Mouse (Mus musculus): Measurements from ENCODE around the gene Edrf1.

The Edrf1 gene

DNA sequence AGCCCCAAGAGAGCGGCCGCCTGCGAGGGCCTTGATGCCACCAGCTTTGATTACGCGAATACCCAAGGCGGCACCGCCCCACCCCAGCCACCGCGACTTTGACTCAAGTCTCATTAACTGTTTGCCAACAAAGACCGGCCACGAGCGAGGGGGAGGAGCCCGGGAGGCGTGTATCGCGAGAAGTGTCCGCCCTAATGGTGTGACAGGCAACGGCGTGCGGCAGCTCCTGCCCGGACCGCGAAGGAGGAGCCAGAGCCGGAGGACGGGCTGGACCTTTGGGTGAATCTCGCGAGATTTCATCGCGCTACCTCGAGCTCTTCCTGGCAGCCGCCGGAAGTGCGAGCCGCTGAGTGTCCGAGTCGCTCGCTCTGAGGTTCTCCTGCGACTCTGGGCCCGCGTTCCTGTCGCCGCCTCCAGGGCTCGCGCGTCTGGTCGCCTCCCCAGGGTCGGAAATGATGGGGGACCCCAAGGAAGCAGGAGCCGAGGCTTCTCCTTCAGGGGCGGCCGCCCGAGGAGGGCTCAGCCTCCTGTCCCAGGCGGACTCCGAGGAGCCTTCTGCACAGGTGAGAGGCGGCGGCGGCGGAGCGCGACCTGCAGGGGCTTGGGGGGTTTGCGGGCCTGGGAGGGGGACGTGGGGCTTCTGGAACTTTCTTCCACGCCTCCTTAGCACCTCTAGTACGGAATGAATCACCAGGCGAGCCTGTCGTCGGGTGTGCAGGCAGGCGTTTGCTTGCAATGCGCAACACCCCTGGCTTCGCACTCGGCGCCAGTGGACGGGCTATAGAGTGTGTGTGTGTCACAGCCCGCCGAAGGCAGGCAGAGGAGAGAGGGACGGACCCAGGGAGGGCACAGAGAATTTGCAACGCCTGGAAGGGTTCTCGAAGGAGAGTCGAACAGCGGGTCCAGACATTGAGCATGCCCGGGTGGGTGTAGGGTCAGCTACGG, at the start of gene Edrf1:
Gene Edrf1, plus strand, starts transcription at position 183 of the 945 bp plus-strand sequence.
- DNase-seq: peak; percentile 100

DNA sequence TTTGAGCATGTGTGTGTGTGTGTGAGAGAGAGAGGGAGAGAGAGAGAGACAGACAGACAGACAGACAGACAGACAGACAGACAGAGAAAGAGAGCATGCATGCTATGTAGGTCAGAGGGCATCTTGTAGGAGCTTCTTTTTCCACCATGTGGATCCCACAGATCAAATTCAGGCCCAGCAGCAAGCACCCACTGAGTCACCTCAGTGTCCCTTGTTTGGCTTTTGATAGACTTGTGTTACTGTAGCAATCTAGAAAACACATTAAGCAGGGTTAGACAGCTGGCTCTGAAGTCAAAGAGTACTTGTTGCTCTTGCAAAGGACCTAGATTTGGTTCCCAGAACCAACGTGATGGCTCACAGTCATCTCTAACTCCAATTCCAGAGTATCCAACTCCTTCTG, 45.6 kb upstream of the Edrf1 start:
- no peak for DNase-seq

DNA sequence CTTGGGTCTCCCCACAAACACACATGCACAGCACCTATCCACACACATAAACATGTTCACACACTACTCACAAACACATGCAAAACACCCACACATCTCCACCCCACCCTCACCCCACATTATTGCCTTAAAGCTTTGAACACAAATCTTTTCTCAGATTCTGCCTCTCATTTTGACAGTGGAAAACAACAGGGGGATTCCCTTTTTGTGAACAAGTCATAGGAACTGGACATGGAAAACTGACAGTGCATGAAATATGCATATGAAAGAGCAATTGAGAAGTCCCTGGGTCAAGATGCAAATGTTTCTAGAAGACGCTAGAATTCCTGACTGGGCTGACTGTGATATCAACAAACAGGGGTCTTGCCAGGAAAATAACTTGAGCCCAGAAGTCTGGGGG, 36.8 kb upstream of the Edrf1 start:
- DNase-seq: no peak

DNA sequence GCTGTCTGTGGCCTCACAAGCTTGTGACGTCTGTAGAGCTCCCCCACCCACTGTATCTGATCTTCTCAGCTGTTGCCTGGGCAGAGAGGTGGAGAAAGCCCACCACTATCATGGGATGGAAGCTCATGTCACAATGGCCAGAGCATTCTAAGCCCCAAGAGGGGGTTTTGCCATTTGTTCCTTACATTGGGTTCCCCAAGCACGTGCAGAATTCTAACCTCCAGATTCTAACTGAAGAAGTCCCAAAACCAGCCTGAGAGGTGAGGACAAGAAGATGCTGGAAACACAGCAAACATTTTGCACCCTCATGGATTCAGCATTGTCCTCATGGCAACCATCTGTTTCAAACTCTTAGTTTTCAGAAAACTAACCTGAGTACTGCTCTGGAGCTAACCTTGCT, 35.3 kb upstream of the Edrf1 start, which contains the start of gene Tex36:
Gene Tex36, minus strand, starts transcription at position 101 of the 400 bp plus-strand sequence.
- DNase-seq: no peak

DNA sequence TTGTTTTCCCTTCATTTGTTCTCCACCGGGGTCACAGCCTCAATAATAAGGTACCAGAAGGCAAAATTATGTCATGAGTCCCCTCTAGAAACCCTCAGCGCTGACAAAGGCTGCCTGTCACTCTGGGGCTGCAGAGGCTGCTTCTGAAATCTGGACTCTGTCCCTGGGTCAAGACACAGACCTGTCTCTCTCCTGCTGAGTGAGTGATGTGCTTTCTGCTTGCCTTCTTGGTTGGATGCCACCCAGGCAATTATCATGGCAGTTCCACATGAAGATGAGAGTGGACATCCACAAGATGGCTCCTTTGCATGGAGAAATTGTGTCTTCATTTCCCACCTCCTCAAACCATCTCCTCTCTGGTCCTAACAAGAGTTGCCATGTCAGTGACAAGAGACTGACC, 34.2 kb upstream of the Edrf1 start:
- no peak for DNase-seq

DNA sequence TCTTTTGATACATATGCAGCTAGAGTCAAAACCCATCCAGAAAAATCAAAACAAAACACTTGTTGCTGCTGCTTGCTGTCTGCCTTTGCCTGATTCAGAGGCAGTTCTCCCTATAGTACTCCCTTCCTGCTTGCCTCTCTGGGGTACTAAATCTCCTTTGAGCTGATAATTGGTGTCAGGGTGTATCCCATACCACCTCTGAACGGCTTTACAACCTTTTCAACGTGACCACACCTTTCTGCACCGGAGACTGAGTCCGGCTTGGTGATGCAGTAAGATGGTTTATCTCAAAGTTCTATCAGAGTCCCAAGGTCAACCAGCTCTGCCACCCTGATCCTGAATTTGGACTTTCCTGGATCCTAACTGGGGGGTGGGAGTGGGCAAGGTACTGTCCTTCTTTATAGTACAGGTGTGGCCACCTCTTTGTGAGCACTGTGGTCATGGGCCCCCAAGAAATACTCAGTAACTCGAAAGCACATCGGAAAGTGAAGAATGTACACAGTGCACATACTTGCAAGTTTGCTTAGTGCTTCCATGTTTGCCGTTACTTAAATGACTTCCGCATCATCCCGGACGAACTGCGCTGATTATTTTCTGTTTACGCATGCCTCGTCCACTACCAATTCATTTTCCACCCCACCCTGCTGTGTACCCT, 32.8 kb upstream of the Edrf1 start:
- no peak for DNase-seq

DNA sequence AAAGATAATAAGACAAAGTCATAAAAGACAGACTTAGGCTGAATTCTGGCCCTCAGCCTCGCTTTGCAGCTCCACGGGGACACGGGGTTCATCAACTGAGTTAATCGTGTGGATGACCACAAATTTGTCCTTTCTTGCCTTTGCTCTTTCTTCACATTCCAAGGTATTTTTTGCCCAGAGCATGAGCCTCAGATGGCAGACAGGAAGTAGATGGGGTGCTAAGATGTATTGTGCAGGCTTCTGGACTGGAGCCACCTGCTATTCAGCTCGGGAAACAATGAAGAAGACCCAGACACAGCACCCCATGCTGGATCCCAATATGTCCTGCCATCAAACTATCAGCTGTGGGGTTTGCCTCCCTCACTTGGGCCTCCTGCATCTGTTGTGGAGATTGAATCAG, 30.0 kb upstream of the Edrf1 start:
- DNase-seq: no peak

DNA sequence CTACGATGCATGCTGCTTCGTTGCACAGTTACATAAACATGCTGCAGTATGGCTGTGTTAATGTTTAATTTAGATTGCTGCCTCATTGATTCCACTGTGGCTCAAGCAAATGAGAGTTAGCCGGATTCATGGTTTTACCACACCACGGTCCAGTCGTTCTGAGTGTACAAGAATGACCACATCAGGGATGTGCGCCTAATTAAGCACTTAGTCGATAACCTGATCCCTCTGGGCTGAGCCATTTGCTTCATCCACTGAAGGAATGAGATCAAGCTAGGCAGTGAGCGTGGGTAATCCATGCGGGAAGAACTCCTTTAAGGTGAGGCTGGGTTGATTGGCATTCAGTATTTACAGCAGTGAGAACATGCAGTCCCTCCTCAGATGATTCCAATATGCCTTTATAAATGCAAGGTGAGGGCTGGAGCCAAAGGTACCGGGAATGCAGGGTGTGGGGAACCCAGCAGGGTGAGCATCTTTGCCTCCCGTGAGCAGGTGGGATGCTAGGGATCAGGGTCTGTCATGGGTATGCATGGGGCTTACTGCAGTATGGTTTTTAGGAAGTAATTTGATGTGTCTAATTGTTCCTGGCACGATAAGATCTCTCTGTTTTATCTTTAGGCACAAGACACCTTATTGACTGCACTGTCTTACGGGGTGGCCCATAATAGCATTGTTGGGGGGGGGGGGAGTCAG, 29.3 kb upstream of the Edrf1 start:
- DNase-seq: peak; percentile 74

DNA sequence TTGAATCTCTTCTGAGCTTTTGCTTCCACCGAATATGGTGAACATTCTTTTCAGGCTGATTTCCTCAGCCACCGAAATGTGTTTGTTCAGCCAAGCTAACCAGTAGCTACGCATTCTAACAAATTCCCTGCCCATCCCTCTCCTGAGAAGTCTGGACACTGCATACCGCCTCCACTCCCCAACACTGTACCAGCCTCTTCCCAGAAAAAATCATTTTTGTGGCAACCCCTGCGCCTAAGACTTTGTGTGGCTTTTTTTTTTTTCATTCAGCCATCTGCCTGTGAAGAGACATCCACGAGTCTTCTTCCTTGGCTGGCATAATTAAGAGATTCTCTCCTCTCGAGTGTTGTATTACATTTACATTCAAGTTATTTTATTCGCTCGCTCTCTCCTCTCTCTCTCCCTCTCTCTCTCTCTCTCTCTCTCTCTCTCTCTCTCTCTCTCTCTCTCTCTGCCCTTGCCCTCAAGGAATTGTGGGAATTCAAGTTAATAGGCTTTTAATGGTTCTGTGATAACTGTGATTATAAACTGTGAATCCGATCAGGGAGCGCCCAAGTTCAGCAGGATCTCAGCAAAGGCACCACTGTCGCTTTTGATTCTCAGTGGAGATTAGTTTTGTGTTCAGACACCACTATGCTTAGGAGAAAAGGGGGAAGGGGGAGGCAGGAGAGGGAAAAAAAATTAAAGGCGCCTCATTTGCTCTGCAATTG, 28.6 kb upstream of the Edrf1 start:
- peak; percentile 41 for DNase-seq

DNA sequence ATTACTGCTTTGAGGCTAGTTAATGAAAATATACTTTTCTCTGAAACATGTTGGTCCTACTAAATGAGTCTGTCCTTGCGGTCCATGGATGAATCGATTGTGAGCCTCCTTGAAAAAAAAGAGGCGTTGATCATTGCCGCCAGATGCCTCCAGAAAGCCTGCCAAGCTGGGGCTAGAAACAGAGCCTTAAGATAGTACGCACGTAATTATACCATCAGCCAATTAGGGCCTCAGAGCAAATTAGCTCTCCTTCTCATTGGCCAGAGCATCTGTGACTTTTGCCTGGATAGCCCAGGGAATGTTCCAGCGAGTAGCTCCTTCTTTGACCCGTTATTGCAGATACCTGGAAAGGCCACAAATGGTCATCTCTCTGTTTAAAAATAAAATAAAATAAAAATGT, 27.8 kb upstream of the Edrf1 start:
- no peak for DNase-seq

DNA sequence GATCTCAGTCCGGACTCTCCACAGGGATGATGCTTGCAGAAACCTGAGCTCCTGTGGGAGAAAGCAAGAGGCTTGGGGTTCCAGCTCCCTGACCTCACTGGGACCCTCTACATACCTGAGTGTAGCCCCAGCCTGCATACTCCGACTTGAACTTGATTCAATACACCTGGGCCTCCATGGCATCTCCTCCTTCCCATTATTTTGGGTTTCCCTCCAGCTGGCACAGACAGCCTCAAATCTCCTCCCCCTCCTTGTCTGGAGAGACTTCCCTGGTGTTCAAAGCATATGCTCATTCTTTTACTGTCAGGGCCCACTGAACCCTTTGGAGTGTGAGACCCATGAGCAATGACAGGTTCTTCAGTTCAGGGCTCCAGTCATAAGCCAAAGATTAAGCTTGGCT, 24.4 kb upstream of the Edrf1 start:
- no peak for DNase-seq

DNA sequence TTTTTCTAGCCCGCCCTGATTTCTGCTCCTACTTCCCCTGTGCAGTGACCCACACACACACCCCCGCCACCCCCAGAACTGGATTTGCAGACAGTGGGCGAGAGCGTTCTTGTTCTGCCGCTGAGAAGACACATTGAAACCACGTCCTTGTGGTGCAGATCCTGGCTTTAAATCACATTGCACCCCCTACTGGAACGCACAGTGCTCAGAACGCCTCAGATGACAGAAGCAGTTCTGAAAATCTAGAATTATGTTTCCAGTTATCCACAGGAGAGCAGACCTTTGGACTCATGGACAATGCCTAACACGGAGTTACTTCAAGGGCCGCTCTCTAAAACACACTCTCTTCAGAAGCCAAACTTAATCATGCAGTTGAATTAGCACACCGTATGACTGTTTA, 16.6 kb upstream of the Edrf1 start:
- peak; percentile 69 for DNase-seq

DNA sequence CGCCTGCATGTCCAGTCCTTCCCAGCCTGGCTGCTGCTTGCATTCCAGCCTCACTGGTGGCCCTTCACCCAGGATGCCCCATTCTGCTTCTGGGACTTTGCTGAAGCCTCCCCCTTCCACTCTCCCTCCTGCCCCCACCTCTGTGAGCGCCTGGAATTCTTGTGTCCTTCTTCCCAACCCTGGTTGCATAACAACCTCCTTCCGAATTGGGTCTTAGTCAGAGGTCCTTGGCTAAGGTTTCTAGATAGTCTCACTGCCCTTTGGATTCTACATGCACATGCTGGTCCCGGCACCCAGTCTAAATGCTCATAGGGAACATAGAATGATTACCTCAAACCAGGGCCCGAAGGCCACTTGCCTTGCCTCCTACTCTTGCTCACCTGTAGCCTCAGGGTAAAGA, 14.1 kb upstream of the Edrf1 start:
- DNase-seq: no peak

DNA sequence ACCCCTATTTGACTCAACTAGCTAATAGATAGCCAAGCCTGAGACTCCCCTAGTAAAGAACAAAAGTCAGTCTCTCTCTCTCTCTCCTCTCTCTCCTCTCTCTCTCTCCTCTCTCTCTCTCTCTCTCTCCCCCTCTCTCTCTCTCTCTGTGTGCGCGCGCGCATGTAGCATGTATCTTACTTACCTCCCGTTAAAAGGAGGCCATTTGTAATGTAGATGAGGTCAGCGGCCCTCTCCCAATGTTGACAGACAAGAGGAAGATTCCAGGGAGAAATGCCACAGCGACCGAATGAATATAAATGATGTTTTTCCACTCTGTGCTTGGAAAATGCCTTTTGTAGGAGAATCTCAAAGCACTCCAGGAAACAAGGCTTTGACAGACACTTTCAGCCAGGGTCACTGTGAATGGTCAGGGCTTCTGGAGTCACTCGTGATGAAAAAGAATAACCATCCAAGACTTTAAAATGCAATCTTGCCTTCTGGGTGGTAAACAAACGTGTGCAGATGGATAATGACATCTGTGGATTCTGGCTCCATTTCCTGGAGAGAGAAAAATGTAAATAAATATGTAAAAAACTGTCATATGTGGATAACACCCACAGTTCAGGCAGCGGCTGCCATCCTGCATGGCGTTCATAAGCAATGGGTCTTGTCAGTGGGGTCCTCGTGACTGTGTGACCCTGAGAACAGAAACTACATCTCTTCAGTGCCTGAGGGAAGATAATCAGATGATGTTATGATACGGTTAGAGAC, 10.0 kb upstream of the Edrf1 start:
- no peak for DNase-seq

DNA sequence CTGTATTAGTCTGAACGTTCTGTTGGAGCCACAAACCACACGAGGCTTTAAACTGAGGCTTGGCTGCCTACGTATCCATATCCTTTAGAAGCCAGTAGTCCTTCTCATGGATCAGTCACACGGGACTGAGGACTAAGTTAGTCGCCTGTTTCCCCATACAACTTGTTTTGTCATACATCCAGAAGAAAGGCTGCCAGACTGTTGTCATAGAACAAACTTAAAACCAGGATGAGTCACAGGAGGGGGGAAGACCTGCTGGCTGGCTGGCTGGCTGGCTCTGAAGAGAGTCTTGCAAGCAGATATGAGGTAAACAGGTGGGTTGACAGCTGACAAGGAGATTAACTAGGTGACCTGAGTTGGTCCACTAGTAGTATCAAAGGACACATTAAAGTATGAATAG, 6.5 kb upstream of the Edrf1 start:
- no peak for DNase-seq

DNA sequence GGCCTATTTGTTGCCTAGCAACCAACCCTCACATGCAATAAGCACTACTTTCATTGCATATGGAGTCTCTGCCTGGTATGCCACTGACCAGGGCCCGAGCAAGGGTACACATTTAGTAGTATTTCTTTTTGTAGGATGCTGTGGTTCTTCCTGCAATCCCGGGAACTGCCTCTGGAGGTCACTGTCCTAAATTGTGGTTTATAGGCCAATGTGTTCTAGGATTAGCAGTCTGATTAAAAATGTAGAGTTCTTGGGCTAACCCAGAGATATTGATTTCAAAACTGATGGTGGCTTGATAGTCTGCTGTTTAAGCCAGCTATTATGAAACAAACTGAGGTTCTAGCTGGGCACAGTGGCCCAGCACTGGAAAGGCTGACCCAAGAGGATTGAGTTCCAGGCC, 4.9 kb upstream of the Edrf1 start:
- DNase-seq: peak; percentile 72

DNA sequence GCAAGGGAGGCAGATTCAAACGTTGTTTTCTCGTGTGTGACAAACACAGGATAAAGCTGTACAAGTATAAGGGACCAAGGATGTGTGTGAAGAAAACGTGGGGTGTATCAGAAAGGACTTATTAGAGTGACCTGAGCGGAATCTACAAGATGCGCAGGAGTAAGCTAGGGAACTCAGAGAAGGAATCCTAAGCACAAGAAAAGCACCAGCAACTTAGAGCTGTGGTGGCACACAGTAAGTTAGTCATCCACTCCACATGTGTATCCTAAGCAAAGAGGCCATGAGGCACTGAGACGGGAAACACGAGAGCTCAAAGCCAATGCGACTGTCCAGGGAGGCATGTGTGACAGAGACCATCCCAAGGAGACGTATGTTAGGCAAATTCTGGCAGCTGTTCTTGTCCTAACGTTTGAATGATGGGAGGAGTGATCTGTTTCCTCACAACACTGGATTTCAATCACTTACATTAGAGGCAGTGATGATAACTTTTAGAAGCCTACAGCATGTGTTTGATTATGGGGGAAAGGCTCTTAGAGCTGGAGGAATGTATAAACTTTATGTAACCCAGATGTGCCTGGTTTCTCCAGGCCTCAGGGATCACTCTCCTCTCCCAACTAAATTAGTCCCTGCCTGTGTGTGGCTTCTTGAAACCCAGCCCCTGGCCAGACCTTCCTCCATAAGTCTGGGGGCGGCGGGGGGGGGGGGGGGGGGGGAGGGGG, 2.3 kb upstream of the Edrf1 start:
- DNase-seq: no peak

DNA sequence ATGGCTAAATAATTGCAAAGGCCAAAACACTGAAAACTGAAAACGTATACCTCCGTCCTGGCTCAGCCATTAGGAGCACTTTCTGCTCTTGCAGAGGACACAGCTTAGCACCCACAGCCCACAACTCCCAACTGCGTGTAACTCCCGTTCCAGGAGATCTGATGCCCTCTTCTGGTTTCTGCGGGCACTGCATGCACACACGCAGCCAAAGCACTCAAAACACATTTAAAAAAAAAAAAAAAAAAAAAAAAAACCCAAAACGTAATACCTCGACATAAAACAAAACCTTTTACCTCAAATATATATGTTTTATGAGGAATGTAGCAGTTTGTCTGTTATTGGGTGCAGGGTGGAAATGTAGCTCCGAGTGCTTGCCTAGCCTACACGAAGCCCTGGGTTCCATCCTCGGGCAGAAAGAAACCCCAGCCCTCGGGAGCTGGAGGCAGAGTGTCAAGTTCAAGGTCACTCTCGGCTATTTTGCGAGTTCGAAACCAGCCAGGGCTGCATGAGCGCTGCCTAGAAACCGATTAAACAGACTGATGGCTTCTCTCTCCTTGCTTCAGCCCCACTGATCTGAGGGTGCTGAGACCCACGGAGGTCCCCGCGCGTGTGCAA, 498 bp upstream of the Edrf1 start:
- peak; percentile 90 for DNase-seq

DNA sequence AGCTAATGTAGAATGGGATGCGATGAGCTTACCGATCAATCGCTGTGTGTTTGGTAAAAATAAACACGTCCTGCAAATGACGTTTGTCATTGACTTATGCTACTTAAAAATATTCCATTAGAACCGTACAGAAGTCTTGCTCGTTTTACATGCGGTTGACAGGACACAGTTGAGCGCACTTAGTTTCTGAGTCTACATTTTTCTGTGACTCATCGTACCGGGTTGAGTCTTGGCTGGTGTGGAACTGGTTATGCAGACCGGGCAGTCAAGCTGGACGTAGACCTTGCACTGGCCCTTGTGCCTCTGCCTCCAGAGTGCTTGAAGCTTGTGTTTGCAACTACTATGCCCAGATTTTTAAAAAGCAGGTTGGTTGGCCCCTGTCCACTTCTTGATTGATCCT, 963 bp downstream of the Edrf1 start:
- DNase-seq: no peak

DNA sequence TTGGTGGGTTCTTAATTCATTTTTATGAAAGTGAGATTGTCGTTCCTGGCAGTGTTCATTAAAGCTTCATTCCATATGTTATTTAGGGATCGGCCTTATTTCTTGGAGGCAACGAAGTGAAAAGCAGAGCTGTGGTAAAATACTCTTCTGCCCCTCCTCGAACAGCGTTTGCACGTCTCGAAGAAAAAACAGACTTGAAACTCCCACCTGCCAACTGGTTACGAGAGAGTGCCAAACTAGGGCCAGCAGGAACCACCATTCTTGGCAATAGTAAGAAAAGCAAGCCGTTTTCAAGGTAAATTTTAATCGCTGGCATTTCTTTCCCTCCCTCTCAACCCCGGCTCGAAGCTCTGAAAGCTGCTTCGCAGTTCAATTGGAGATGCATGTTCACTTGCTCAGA, 1.5 kb downstream of the Edrf1 start:
- no peak for DNase-seq

DNA sequence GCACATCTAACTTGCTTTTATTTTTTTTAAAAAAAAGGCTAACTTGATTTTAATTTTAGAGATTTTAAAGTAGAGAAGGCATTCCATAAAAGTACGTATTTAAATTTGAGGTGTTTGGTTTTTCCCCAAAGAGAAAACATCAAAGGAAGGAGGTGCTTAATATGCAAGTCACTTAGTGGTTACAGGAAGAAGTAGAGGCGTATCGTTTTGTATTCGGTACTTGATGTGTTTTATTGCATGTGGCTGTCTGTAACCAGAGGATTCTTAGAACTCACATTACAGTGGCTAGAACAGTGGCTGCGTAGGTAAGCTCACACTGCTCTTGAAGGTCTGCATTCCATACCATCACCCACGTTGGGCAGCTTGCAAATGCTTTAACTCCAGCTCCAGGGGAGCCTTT, 8.4 kb downstream of the Edrf1 start:
- DNase-seq: no peak

Data from retina, postnatal 1 day (tissue).